Mouse (Mus musculus) heart, embryonic 13.5 days (tissue): ENCODE data around the gene Nsa2. TPM values are rescaled to one million over a fixed set of nuclear protein-coding genes. Genes with fewer than 3 reads are reported as not detected.

Source experiments
- ATAC-seq: fragments of 200-750 bp; cut with Nextera tagmentation; 2 replicates; pipeline ENCODE4 v1.8.0; 2017; ENCODE audit warnings: moderate TSS enrichment; ENCODE audit not compliant: insufficient number of reproducible peaks, low FRiP score, low TSS enrichment; ENCODE audit errors: extremely low read depth
- H3K27ac ChIP-seq: fragments of 300-500 bp; sonication (generic); replicated peaks from 2 replicates; pipeline ENCODE4 v1.5.1; 2015; ENCODE audit warnings: moderate library complexity, mild to moderate bottlenecking, inconsistent platforms
- H3K27me3 ChIP-seq: fragments of 300-500 bp; sonication (generic); replicated peaks from 2 replicates; pipeline ENCODE4 v1.6.1; 2015; ENCODE audit warnings: mild to moderate bottlenecking, inconsistent platforms
- H3K36me3 ChIP-seq: fragments of 300-500 bp; sonication (generic); 2 replicates; pipeline ENCODE4 v1.6.1; 2015; ENCODE audit warnings: mild to moderate bottlenecking, inconsistent platforms
- H3K4me1 ChIP-seq: fragments of 300-500 bp; sonication (generic); 2 replicates; pipeline ENCODE4 v1.6.1; 2015; ENCODE audit warnings: inconsistent platforms
- H3K4me2 ChIP-seq: fragments of 300-500 bp; sonication (generic); 2 replicates; pipeline ENCODE4 v1.6.1; 2015; ENCODE audit warnings: inconsistent platforms, mild to moderate bottlenecking, moderate library complexity
- H3K4me3 ChIP-seq: fragments of 300-500 bp; sonication (generic); 2 replicates; pipeline ENCODE4 v1.5.1; 2015; ENCODE audit warnings: moderate library complexity, mild to moderate bottlenecking, inconsistent platforms
- H3K9ac ChIP-seq: fragments of 300-500 bp; sonication (generic); 2 replicates; pipeline ENCODE4 v1.6.1; 2015; ENCODE audit warnings: inconsistent platforms, mild to moderate bottlenecking, moderate library complexity
- H3K9me3 ChIP-seq: fragments of 300-500 bp; sonication (generic); 2 replicates; pipeline ENCODE4 v1.6.1; 2016; ENCODE audit warnings: inconsistent platforms
- WGBS: fragments of 180-500 bp; shearing (Covaris S2); methylation state at CpG from one replicate; pipeline ENCODE4 v1.1.7; 2015; ENCODE audit warnings: mixed read lengths; 5-methylcytosine and 5-hydroxymethylcytosine counted together
- polyA plus RNA-seq: library from polyadenylated mRNA; unstranded; fragments of >200 nt; fragmentation: Nextera tagmentation; extraction: Ambion mirVana; gene quantifications from 2 replicates; pipeline ENCODE4 v1.2.1, GENCODE M21; 2015

Gene Nsa2
- 43.0 and 45.7 TPM in 2 replicates for polyA plus RNA-seq

DNA sequence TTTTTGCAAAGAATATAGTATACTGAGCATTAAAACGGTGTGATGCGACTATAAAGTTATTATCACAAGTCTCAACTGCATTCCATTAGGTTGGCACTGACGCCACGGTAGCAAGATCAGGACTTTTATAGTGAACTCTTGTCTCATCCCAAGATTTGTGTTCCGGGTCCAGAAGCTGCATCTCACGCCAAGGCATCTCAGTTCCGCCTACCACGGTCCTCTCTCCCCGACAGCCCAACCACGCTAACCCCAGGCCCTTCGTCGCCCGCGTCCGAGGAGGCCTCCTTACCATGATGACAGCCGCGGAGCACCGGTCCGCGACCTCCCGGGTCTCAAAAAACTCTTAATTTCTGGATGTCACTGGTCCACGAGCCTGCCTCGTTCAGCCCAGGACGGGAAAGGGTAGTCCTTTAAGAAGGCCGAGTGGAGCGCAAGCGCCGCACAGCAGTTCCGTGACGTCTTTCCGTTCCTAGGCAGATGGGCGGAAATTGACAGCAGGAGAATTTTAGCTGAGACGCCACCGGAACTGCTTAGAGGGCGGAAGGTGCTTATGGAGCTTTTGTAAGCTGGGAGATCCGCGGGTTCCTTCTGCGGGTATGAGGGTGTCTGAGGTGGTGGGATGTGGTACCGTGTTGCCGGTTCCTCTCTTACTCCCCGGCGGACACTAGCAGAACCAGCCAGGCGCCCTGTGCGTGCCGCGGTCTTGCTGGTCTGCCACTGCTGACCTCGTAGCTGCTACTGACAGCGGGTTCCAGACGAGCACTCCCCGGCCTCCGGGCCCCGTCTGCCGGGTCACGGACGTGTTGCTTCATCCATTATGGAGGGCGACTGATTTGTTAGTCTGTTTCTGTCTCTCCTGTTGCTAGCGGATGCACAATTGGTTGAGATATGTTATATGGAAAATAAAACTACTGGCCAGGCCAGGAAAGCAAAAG lies at the start of gene Nsa2, which contains the start of gene Gfm2:
Nsa2 (minus strand) TSS at position 472 of the 935 bp plus-strand sequence.
Gfm2 (plus strand) TSS at position 472 of the 935 bp plus-strand sequence.
- Histone ChIP-seq H3K9me3 (no peaks in the 10 kb centered on the region), H3K36me3 (peaks cover 36% of the 10 kb centered on the region), H3K27me3 (no peaks in the 10 kb centered on the region), H3K9ac (peak within 1 kb of the TSS; percentile 97), H3K4me2 (peak within 1 kb of the TSS; percentile 84), H3K27ac (peak within 1 kb of the TSS; percentile 90), H3K4me3 (peak within 1 kb of the TSS; percentile 93), H3K4me1 (peaks cover 16% of the 10 kb centered on the region)
- WGBS = under 1% methylated on average over 57 of the region's 57 CpGs
- peak; percentile 77 for ATAC-seq

DNA sequence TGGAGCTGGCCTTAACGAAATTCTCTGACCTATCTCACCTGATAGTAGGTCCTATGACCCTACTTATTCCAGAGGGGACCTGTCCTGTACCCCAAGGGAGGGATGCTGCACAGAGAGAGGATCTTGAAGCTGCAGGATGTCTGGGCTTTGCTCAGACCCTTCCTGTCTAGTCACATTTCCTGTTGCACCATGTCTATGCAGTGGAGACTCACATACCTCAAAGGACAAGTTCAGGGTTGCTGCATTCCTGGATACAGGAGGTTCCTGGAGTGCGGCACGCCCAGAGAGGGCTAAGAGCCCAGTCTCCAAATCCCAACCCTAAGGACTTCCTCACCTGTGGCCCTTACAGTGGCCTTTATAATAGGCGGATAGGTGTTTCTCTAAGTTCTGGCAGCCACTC lies 48.6 kb upstream of the Nsa2 start:
- peaks cover 23% of the 10 kb centered on the region for H3K4me1 ChIP-seq
- H3K4me3 ChIP-seq = no peak overlapping the region
- 59% methylated on average over 4 of the region's 4 CpGs for WGBS
- no peaks in the 10 kb centered on the region for H3K27me3 ChIP-seq
- ATAC-seq = no peak
- H3K9ac ChIP-seq = no peak overlapping the region
- H3K27ac ChIP-seq = no peak overlapping the region
- H3K9me3 ChIP-seq = no peaks in the 10 kb centered on the region
- no peak overlapping the region for H3K4me2 ChIP-seq
- peaks cover 27% of the 10 kb centered on the region for H3K36me3 ChIP-seq

GRCm38 (mm10) chr13:97184656-97185055 lies 46.9 kb upstream of the Nsa2 start:
- H3K27ac ChIP-seq = peak overlapping the region; percentile 76

GRCm38 (mm10) chr13:97184168-97184567 lies 46.4 kb upstream of the Nsa2 start:
- no peak for ATAC-seq
- Histone ChIP-seq H3K4me1 (peaks cover 23% of the 10 kb centered on the region), H3K27me3 (no peaks in the 10 kb centered on the region), H3K9ac (no peak overlapping the region), H3K36me3 (peaks cover 45% of the 10 kb centered on the region), H3K4me2 (no peak overlapping the region), H3K9me3 (no peaks in the 10 kb centered on the region), H3K4me3 (no peak overlapping the region), H3K27ac (peak overlapping the region; percentile 76)
- 84% methylated on average over 2 of the region's 2 CpGs for WGBS

More at GRCm38 (mm10) chr13:97184656-97185055, 46.9 kb upstream of the Nsa2 start:
- Histone ChIP-seq H3K4me2 (no peak overlapping the region), H3K4me1 (peaks cover 23% of the 10 kb centered on the region), H3K27me3 (no peaks in the 10 kb centered on the region), H3K9me3 (no peaks in the 10 kb centered on the region), H3K4me3 (no peak overlapping the region), H3K9ac (no peak overlapping the region), H3K36me3 (peaks cover 40% of the 10 kb centered on the region)
- no peak for ATAC-seq
- 26% methylated on average over 5 of the region's 5 CpGs for WGBS

DNA sequence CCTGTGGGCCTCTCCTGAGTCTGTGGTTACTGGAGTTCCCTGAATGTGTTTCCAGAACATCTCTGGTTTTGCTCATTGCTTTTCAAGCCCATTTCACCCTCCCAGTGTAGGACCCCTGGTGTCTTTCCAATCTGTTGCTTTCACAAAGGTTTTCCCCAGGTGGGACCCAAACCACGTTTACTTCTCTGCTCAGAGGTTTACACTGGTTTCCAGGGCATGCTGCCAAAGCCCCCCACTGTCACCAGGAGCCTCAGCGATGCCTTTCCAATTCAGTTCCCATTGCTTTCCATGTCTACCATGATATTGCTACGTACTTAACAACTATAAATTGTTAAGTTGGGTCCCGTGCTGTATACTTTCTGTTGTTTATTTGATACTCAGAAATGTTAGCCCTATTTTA lies 45.1 kb upstream of the Nsa2 start:
- H3K9me3 ChIP-seq = no peaks in the 10 kb centered on the region
- no peak overlapping the region for H3K4me2 ChIP-seq
- WGBS = 82% methylated on average over 4 of the region's 4 CpGs
- no peak overlapping the region for H3K27ac ChIP-seq
- H3K27me3 ChIP-seq = no peaks in the 10 kb centered on the region
- H3K36me3 ChIP-seq = peaks cover 53% of the 10 kb centered on the region
- no peak overlapping the region for H3K4me3 ChIP-seq
- peaks cover 19% of the 10 kb centered on the region for H3K4me1 ChIP-seq
- H3K9ac ChIP-seq = no peak overlapping the region
- ATAC-seq = no peak

- Histone ChIP-seq H3K27ac (no peak overlapping the region), H3K4me1 (peaks cover 9% of the 10 kb centered on the region), H3K9ac (no peak overlapping the region), H3K4me2 (no peak overlapping the region), H3K36me3 (peaks cover 76% of the 10 kb centered on the region), H3K9me3 (no peaks in the 10 kb centered on the region), H3K4me3 (no peak overlapping the region), H3K27me3 (no peaks in the 10 kb centered on the region)
- no peak for ATAC-seq
- WGBS = 68% methylated on average over 6 of the region's 6 CpGs
These were observed 42.5 kb upstream of the Nsa2 start for GRCm38 (mm10) chr13:97180113-97180828.

DNA sequence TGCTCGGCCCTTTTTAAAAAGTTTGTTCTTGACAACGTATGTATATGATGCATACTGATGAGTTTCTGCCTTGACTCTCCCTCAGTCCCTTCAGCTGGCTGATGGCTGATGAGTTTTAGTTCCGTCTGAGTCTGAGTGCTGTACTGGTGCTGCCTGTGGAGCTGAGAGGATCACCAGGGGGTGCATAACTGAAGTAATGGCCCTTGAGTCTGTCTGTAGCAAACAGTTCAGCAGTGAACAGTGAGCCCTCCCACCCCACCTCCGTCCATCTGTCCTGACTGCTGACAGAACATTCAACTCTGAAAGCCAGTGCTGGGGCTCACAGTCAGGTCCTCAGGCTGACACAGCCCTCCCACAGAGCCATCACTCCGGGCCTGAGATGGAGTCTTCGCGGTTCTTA lies 41.2 kb upstream of the Nsa2 start:
- WGBS = 71% methylated on average over 7 of the region's 7 CpGs
- Histone ChIP-seq H3K9me3 (no peaks in the 10 kb centered on the region), H3K4me2 (no peak overlapping the region), H3K27ac (no peak overlapping the region), H3K9ac (no peak overlapping the region), H3K27me3 (no peaks in the 10 kb centered on the region), H3K4me3 (no peak overlapping the region), H3K4me1 (no peaks in the 10 kb centered on the region), H3K36me3 (peaks cover 89% of the 10 kb centered on the region)
- ATAC-seq = no peak

DNA sequence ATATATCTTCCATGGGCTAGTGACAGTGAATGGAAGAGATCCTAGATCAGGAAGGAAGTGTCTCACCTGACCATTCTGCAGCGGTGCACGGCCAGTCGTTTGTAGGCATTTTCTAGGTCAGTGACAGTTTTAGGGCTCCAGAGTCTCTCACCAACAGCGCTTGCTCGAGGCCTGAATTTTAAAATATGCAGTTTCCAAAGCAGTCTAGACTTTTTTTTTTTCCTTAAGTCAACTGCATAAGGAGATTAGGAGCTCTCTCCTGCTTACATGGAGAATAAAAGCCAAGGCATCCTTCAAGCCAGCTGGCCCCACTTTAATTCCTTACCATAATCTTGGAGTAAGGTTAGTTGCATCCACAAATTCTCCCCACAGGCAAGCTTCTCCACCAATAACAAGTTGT lies 39.0 kb upstream of the Nsa2 start:
- no peaks in the 10 kb centered on the region for H3K9me3 ChIP-seq
- ATAC-seq = no peak
- no peaks in the 10 kb centered on the region for H3K27me3 ChIP-seq
- no peak overlapping the region for H3K4me2 ChIP-seq
- no peak overlapping the region for H3K4me3 ChIP-seq
- no peak overlapping the region for H3K9ac ChIP-seq
- peaks cover 94% of the 10 kb centered on the region for H3K36me3 ChIP-seq
- no peak overlapping the region for H3K27ac ChIP-seq
- 87% methylated on average over 5 of the region's 5 CpGs for WGBS
- no peaks in the 10 kb centered on the region for H3K4me1 ChIP-seq

- H3K9ac ChIP-seq = no peak overlapping the region
- H3K4me3 ChIP-seq = no peak overlapping the region
- no peaks in the 10 kb centered on the region for H3K9me3 ChIP-seq
- 81% methylated on average over 10 of the region's 10 CpGs for whole genome bisulfite sequencing
- no peak overlapping the region for H3K27ac ChIP-seq
- peaks cover 95% of the 10 kb centered on the region for H3K36me3 ChIP-seq
- no peaks in the 10 kb centered on the region for H3K27me3 ChIP-seq
- H3K4me1 ChIP-seq = no peaks in the 10 kb centered on the region
- H3K4me2 ChIP-seq = no peak overlapping the region
- no peak for ATAC-seq
These were observed 38.0 kb upstream of the Nsa2 start for GRCm38 (mm10) chr13:97175520-97176264.

DNA sequence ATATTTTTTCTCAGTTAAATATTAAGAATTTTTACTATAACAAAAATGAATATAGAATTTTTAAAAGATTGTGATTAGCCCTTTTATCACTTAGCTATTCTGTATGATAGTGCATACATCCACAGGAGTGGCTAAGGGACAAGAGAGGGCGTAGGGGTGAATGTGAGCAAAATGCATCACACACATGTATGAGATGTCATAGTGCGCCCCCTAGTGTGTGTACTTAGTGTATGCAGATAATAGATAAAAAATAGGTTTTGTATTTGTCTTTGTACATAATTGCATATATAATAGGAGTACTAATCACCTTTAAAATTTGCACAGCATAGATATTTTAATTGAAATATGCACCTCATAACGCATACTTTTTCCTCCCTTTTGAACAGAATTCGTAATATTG lies 8.1 kb upstream of the Nsa2 start:
- Histone ChIP-seq H3K4me1 (no peaks in the 10 kb centered on the region), H3K36me3 (peaks cover 74% of the 10 kb centered on the region), H3K4me3 (no peak overlapping the region), H3K27me3 (no peaks in the 10 kb centered on the region), H3K9me3 (no peaks in the 10 kb centered on the region), H3K27ac (no peak overlapping the region), H3K4me2 (no peak overlapping the region), H3K9ac (no peak overlapping the region)
- ATAC-seq = no peak
- WGBS = 58% methylated on average over 4 of the region's 4 CpGs

- Histone ChIP-seq H3K4me2 (no peak overlapping the region), H3K9me3 (no peaks in the 10 kb centered on the region), H3K36me3 (peaks cover 43% of the 10 kb centered on the region), H3K4me1 (peaks cover 10% of the 10 kb centered on the region), H3K27ac (no peak overlapping the region), H3K9ac (no peak overlapping the region), H3K4me3 (no peak overlapping the region), H3K27me3 (no peaks in the 10 kb centered on the region)
- no peak for ATAC-seq
- WGBS = 81% methylated on average over 7 of the region's 7 CpGs
These were observed 4.6 kb upstream of the Nsa2 start for GRCm38 (mm10) chr13:97142321-97142720.
